Mouse (Mus musculus): ENCODE measurements around the gene Slc35d2.

DNA sequence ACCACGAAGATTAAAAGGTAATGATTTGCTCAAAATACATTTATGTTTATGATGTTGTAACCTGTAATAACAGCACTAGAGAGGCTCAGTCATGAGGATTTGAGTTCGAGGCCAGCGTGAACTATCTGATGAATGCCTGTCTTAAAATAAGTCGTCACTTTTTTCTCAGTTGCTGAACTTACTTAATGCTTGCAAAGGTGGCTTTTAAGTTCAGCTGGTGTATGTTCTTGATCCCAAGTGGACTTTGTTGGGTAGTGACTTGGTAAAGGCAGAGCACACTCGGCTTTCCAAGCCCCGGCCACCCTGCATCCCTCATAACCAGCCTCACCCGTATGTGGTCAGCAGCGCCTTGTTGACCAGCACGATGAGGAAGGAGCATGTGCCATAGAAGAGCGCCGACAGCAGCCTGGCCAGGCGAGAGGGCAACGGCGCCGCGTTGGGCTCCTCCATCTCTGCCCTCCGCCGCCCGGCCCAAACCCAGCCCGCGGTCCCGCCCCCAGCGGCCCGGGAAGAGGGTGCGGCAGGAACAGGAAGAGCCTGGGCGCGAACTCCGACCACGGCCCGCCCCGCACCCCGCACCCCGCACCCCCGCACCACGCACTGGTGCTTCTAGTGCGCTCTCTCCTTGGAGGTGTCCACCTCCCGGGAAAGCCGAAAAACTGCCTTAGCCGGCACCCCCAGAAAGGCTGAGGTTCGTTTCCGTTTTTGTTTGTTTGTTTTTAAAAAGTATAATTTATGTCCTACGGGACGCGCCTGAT lies at the start of gene Slc35d2:
- TF ChIP-seq CTCF (IDR thresholded peaks at IDR 0.05; ENCODE audit: control insufficient read depth, insufficient read depth, low read length) (no peak), POLR2A (IDR thresholded peaks at IDR 0.05; ENCODE audit: borderline replicate concordance, control insufficient read depth, low read depth, low read length) (peak; percentile 50; the same call in 1 of the 2 replicates)
